Mouse (Mus musculus) hindbrain, embryonic 13.5 days (tissue): ENCODE measurements around the gene Itih3. TPM values are rescaled to one million over a fixed set of nuclear protein-coding genes. Genes with fewer than 3 reads are reported as not detected.

Experiments used
- ATAC-seq: fragments of 200-750 bp; cut with Nextera tagmentation; 2 replicates; pipeline ENCODE4 v1.8.0; 2017; ENCODE audit warnings: moderate TSS enrichment; ENCODE audit not compliant: low FRiP score
- H3K27ac ChIP-seq: fragments of 300-500 bp; sonication (generic); 2 replicates; pipeline ENCODE4 v1.5.1; 2015; ENCODE audit warnings: inconsistent platforms, mild to moderate bottlenecking, moderate library complexity
- H3K27me3 ChIP-seq: fragments of 300-500 bp; sonication (generic); 2 replicates; pipeline ENCODE4 v1.6.1; 2015; ENCODE audit warnings: mild to moderate bottlenecking, inconsistent platforms
- H3K36me3 ChIP-seq: fragments of 300-500 bp; sonication (generic); 2 replicates; pipeline ENCODE4 v1.6.1; 2015; ENCODE audit warnings: mild to moderate bottlenecking, inconsistent platforms
- H3K4me1 ChIP-seq: fragments of 300-500 bp; sonication (generic); replicated peaks from 2 replicates; pipeline ENCODE4 v1.6.1; 2015; ENCODE audit warnings: inconsistent platforms
- H3K4me2 ChIP-seq: fragments of 300-500 bp; sonication (generic); 2 replicates; pipeline ENCODE4 v1.6.1; 2015; ENCODE audit warnings: inconsistent platforms, mild to moderate bottlenecking, moderate library complexity
- H3K4me3 ChIP-seq: fragments of 300-500 bp; sonication (generic); 2 replicates; pipeline ENCODE4 v1.5.1; 2015; ENCODE audit warnings: mild to moderate bottlenecking, inconsistent platforms
- H3K9ac ChIP-seq: fragments of 300-500 bp; sonication (generic); 2 replicates; pipeline ENCODE4 v1.6.1; 2015; ENCODE audit warnings: mild to moderate bottlenecking, inconsistent platforms
- H3K9me3 ChIP-seq: fragments of 300-500 bp; sonication (generic); 2 replicates; pipeline ENCODE4 v1.6.1; 2016; ENCODE audit warnings: inconsistent platforms
- WGBS: fragments of 180-500 bp; shearing (Covaris S2); methylation state at CpG from one replicate; pipeline ENCODE4 v1.1.7; 2015; 5-methylcytosine and 5-hydroxymethylcytosine counted together
- polyA plus RNA-seq: library from polyadenylated mRNA; unstranded; fragments of >200 nt; fragmentation: Nextera tagmentation; extraction: Ambion mirVana; gene quantifications from 2 replicates; pipeline ENCODE4 v1.2.1, GENCODE M21; 2015

The Itih3 gene
- polyA plus RNA-seq, 1 experiment from 2014 or later: 1.3 TPM

- Histone ChIP-seq H3K4me2 (no peak overlapping the region), H3K27me3 (no peaks in the 10 kb centered on the region), H3K4me1 (peaks cover 11% of the 10 kb centered on the region; the same call in 1 of the 2 replicates), H3K36me3 (no peaks in the 10 kb centered on the region), H3K27ac (no peak overlapping the region), H3K9me3 (no peaks in the 10 kb centered on the region), H3K4me3 (no peak overlapping the region), H3K9ac (no peak overlapping the region)
- ATAC-seq: no peak
- WGBS: 94% methylated on average over 3 of the region's 3 CpGs
Observed at GRCm38 (mm10) chr14:30925492-30925891, 1.9 kb upstream of the Itih3 start.

GRCm38 (mm10) chr14:30922053-30922670 is 1.4 kb downstream of the Itih3 start:
- peaks cover 11% of the 10 kb centered on the region; the same call in 1 of the 2 replicates for H3K4me1 ChIP-seq
- no peaks in the 10 kb centered on the region for H3K36me3 ChIP-seq
- ATAC-seq: no peak
- WGBS: 43% methylated on average over 8 of the region's 8 CpGs
- H3K9ac ChIP-seq: no peak overlapping the region
- no peak overlapping the region for H3K4me2 ChIP-seq
- no peak overlapping the region for H3K27ac ChIP-seq
- H3K27me3 ChIP-seq: no peaks in the 10 kb centered on the region
- H3K9me3 ChIP-seq: no peaks in the 10 kb centered on the region
- H3K4me3 ChIP-seq: no peak overlapping the region

GRCm38 (mm10) chr14:30916516-30916915 is 7.0 kb downstream of the Itih3 start:
- Histone ChIP-seq H3K9me3 (no peaks in the 10 kb centered on the region), H3K4me1 (no peaks in the 10 kb centered on the region), H3K36me3 (no peaks in the 10 kb centered on the region), H3K4me3 (no peak overlapping the region), H3K4me2 (no peak overlapping the region), H3K27ac (no peak overlapping the region), H3K27me3 (no peaks in the 10 kb centered on the region), H3K9ac (no peak overlapping the region)
- WGBS: 74% methylated on average over 1 of the region's 1 CpGs
- ATAC-seq: no peak

GRCm38 (mm10) chr14:30913404-30913803 is 10.2 kb downstream of the Itih3 start:
- Histone ChIP-seq H3K4me1 (no peaks in the 10 kb centered on the region), H3K27me3 (no peaks in the 10 kb centered on the region), H3K4me3 (no peak overlapping the region), H3K9ac (no peak overlapping the region), H3K4me2 (no peak overlapping the region), H3K27ac (no peak overlapping the region), H3K36me3 (no peaks in the 10 kb centered on the region), H3K9me3 (no peaks in the 10 kb centered on the region)
- no peak for ATAC-seq
- 82% methylated on average over 5 of the region's 5 CpGs for WGBS

GRCm38 (mm10) chr14:30912641-30913040 is 10.9 kb downstream of the Itih3 start:
- no peaks in the 10 kb centered on the region for H3K9me3 ChIP-seq
- no peak overlapping the region for H3K4me2 ChIP-seq
- no peak overlapping the region for H3K9ac ChIP-seq
- no peak overlapping the region for H3K4me3 ChIP-seq
- no peaks in the 10 kb centered on the region for H3K4me1 ChIP-seq
- no peaks in the 10 kb centered on the region for H3K36me3 ChIP-seq
- H3K27ac ChIP-seq: no peak overlapping the region
- ATAC-seq: no peak
- WGBS: 85% methylated on average over 8 of the region's 8 CpGs
- H3K27me3 ChIP-seq: no peaks in the 10 kb centered on the region

GRCm38 (mm10) chr14:30911141-30911540 is 12.4 kb downstream of the Itih3 start:
- H3K27me3 ChIP-seq: no peaks in the 10 kb centered on the region
- no peak for ATAC-seq
- H3K36me3 ChIP-seq: no peaks in the 10 kb centered on the region
- H3K9me3 ChIP-seq: no peaks in the 10 kb centered on the region
- H3K4me3 ChIP-seq: no peak overlapping the region
- no peak overlapping the region for H3K9ac ChIP-seq
- H3K4me2 ChIP-seq: no peak overlapping the region
- H3K4me1 ChIP-seq: no peaks in the 10 kb centered on the region
- no peak overlapping the region for H3K27ac ChIP-seq
- WGBS: 91% methylated on average over 8 of the region's 8 CpGs

GRCm38 (mm10) chr14:30907814-30908265 is 15.7 kb downstream of the Itih3 start:
- Histone ChIP-seq H3K9me3 (no peaks in the 10 kb centered on the region), H3K4me2 (no peak overlapping the region), H3K27me3 (no peaks in the 10 kb centered on the region), H3K27ac (no peak overlapping the region), H3K4me1 (no peaks in the 10 kb centered on the region), H3K36me3 (no peaks in the 10 kb centered on the region), H3K4me3 (no peak overlapping the region), H3K9ac (no peak overlapping the region)
- no peak for ATAC-seq
- 88% methylated on average over 3 of the region's 3 CpGs for WGBS

- no peaks in the 10 kb centered on the region for H3K9me3 ChIP-seq
Observed at GRCm38 (mm10) chr14:30906001-30906400, 17.6 kb downstream of the Itih3 start.

GRCm38 (mm10) chr14:30904307-30904706 is 19.3 kb downstream of the Itih3 start:
- Histone ChIP-seq H3K36me3 (no peaks in the 10 kb centered on the region), H3K4me1 (no peaks in the 10 kb centered on the region), H3K9ac (no peak overlapping the region), H3K27ac (no peak overlapping the region), H3K9me3 (no peaks in the 10 kb centered on the region), H3K4me3 (no peak overlapping the region), H3K4me2 (no peak overlapping the region), H3K27me3 (no peaks in the 10 kb centered on the region)
- ATAC-seq: no peak
- WGBS: 83% methylated on average over 8 of the region's 8 CpGs

More at GRCm38 (mm10) chr14:30906001-30906400, 17.6 kb downstream of the Itih3 start:
- Histone ChIP-seq H3K4me2 (no peak overlapping the region), H3K4me1 (no peaks in the 10 kb centered on the region), H3K27ac (no peak overlapping the region), H3K36me3 (no peaks in the 10 kb centered on the region), H3K9ac (no peak overlapping the region), H3K27me3 (no peaks in the 10 kb centered on the region), H3K4me3 (no peak overlapping the region)
- WGBS: 92% methylated on average over 6 of the region's 6 CpGs
- no peak for ATAC-seq

GRCm38 (mm10) chr14:30903036-30903435 is 20.5 kb downstream of the Itih3 start:
- Histone ChIP-seq H3K9ac (no peak overlapping the region), H3K4me3 (no peak overlapping the region), H3K9me3 (no peaks in the 10 kb centered on the region), H3K4me1 (no peaks in the 10 kb centered on the region), H3K27me3 (no peaks in the 10 kb centered on the region), H3K36me3 (no peaks in the 10 kb centered on the region), H3K4me2 (no peak overlapping the region), H3K27ac (no peak overlapping the region)
- WGBS: 84% methylated on average over 3 of the region's 3 CpGs
- no peak for ATAC-seq

- ATAC-seq: no peak
- 98% methylated on average over 5 of the region's 5 CpGs for WGBS
Observed at GRCm38 (mm10) chr14:30902628-30903027, 20.9 kb downstream of the Itih3 start.

GRCm38 (mm10) chr14:30899972-30900371 is 23.6 kb downstream of the Itih3 start:
- ATAC-seq: no peak
- 24% methylated on average over 3 of the region's 3 CpGs for WGBS
- Histone ChIP-seq H3K27me3 (no peaks in the 10 kb centered on the region), H3K4me1 (no peaks in the 10 kb centered on the region), H3K4me3 (no peak overlapping the region), H3K9ac (no peak overlapping the region), H3K27ac (no peak overlapping the region), H3K4me2 (no peak overlapping the region), H3K9me3 (no peaks in the 10 kb centered on the region), H3K36me3 (no peaks in the 10 kb centered on the region)

More at GRCm38 (mm10) chr14:30902628-30903027, 20.9 kb downstream of the Itih3 start:
- H3K9ac ChIP-seq: no peak overlapping the region
- H3K36me3 ChIP-seq: no peaks in the 10 kb centered on the region
- H3K4me3 ChIP-seq: no peak overlapping the region
- H3K4me1 ChIP-seq: no peaks in the 10 kb centered on the region
- no peak overlapping the region for H3K27ac ChIP-seq
- no peak overlapping the region for H3K4me2 ChIP-seq
- no peaks in the 10 kb centered on the region for H3K27me3 ChIP-seq
- H3K9me3 ChIP-seq: no peaks in the 10 kb centered on the region

GRCm38 (mm10) chr14:30888271-30888732 is 35.3 kb downstream of the Itih3 start:
- no peak overlapping the region for H3K4me2 ChIP-seq
- H3K4me3 ChIP-seq: no peak overlapping the region
- no peak overlapping the region for H3K9ac ChIP-seq
- H3K27me3 ChIP-seq: no peaks in the 10 kb centered on the region
- H3K27ac ChIP-seq: no peak overlapping the region
- WGBS: 18% methylated on average over 9 of the region's 9 CpGs
- no peaks in the 10 kb centered on the region for H3K9me3 ChIP-seq
- no peak for ATAC-seq
- no peaks in the 10 kb centered on the region for H3K4me1 ChIP-seq
- no peaks in the 10 kb centered on the region for H3K36me3 ChIP-seq
